Mouse (Mus musculus): ENCODE measurements around the gene Nes. TPM values are rescaled to one million over a fixed set of nuclear protein-coding genes. Genes with fewer than 3 reads are reported as not detected.

Nes gene
- polyA plus RNA-seq, 1 experiment from 2014 or later = 42.0 TPM

DNA sequence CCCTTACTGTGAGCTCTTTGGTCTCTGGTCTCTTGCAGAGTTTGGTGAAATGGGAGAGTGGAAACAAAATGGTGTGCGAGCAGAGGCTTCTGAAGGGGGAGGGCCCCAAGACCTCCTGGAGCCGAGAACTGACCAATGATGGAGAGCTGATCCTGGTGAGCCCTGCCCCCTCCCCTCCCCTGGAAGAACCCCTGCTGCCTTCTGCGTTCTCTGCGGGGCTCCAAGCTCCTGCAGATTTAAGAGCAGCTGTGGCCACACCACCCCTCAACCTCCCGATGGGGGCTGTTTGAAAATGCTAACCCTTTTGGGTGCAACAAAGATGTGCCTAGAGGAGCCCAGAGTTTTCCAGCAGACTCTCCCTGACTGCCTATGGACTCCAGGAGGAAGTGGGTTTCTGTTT lies 18.4 kb upstream of the Nes start:
- 2% methylated on average over 5 of the region's 5 CpGs for WGBS
- Histone ChIP-seq H3K4me1 (peaks cover 45% of the 10 kb centered on the region), H3K4me2 (replicated peaks) (peak overlapping the region; percentile 74), H3K27ac (peak overlapping the region; percentile 69), H3K9ac (peak overlapping the region; percentile 37; the same call in 1 of the 2 replicates), H3K9me3 (no peaks in the 10 kb centered on the region), H3K36me3 (peaks cover 24% of the 10 kb centered on the region), H3K4me3 (peak overlapping the region; percentile 56), H3K27me3 (no peaks in the 10 kb centered on the region)
- no peak for ATAC-seq (ENCODE audit: insufficient number of reproducible peaks, insufficient read depth, low FRiP score, low TSS enrichment)

- Histone ChIP-seq H3K27ac (peak overlapping the region; percentile 8; the same call in 1 of the 2 replicates), H3K36me3 (peaks cover 18% of the 10 kb centered on the region), H3K27me3 (no peaks in the 10 kb centered on the region), H3K9ac (no peak overlapping the region), H3K9me3 (no peaks in the 10 kb centered on the region), H3K4me3 (no peak overlapping the region), H3K4me2 (replicated peaks) (no peak overlapping the region), H3K4me1 (peaks cover 27% of the 10 kb centered on the region; the same call in 1 of the 2 replicates)
- no peak for ATAC-seq (ENCODE audit: insufficient number of reproducible peaks, insufficient read depth, low FRiP score, low TSS enrichment)
- 0% methylated on average over 1 of the region's 1 CpGs for WGBS
These were observed 12.8 kb upstream of the Nes start for GRCm38 (mm10) chr3:87958056-87958455.

- H3K9ac ChIP-seq = no peak overlapping the region
- no peaks in the 10 kb centered on the region for H3K9me3 ChIP-seq
- H3K4me1 ChIP-seq = peaks cover 27% of the 10 kb centered on the region; the same call in 1 of the 2 replicates
- no peak overlapping the region for H3K4me3 ChIP-seq
- H3K36me3 ChIP-seq = peaks cover 14% of the 10 kb centered on the region
- 9% methylated on average over 4 of the region's 4 CpGs for WGBS
- peak overlapping the region; percentile 98; the same call in 1 of the 2 replicates for H3K27ac ChIP-seq
- H3K27me3 ChIP-seq = no peaks in the 10 kb centered on the region
- no peak for ATAC-seq (ENCODE audit: insufficient number of reproducible peaks, insufficient read depth, low FRiP score, low TSS enrichment)
- H3K4me2 ChIP-seq (replicated peaks) = no peak overlapping the region
These were observed 12.4 kb upstream of the Nes start for GRCm38 (mm10) chr3:87958476-87958875.

- 36% methylated on average over 1 of the region's 1 CpGs for WGBS
- no peaks in the 10 kb centered on the region for H3K27me3 ChIP-seq
- no peak overlapping the region for H3K4me3 ChIP-seq
- H3K9ac ChIP-seq = no peak overlapping the region
- no peak for ATAC-seq (ENCODE audit: insufficient number of reproducible peaks, insufficient read depth, low FRiP score, low TSS enrichment)
- H3K4me1 ChIP-seq = peaks cover 27% of the 10 kb centered on the region; the same call in 1 of the 2 replicates
- H3K27ac ChIP-seq = peak overlapping the region; percentile 98
- peaks cover 9% of the 10 kb centered on the region for H3K36me3 ChIP-seq
- no peaks in the 10 kb centered on the region for H3K9me3 ChIP-seq
- H3K4me2 ChIP-seq (replicated peaks) = no peak overlapping the region
These were observed 11.9 kb upstream of the Nes start for GRCm38 (mm10) chr3:87958967-87959366.

- Histone ChIP-seq H3K36me3 (peaks cover 5% of the 10 kb centered on the region; the same call in 1 of the 2 replicates), H3K4me1 (peaks cover 27% of the 10 kb centered on the region; the same call in 1 of the 2 replicates), H3K27me3 (no peaks in the 10 kb centered on the region), H3K9ac (0 out of 2 replicates have a peak overlapping the region, but pooled peaks have one; percentile 57), H3K9me3 (no peaks in the 10 kb centered on the region), H3K27ac (peak overlapping the region; percentile 98), H3K4me3 (no peak overlapping the region), H3K4me2 (replicated peaks) (peak overlapping the region; percentile 55; the same call in 1 of the 2 replicates)
- no peak for ATAC-seq (ENCODE audit: insufficient number of reproducible peaks, insufficient read depth, low FRiP score, low TSS enrichment)
- WGBS = 62% methylated on average over 7 of the region's 7 CpGs
These were observed 11.5 kb upstream of the Nes start for GRCm38 (mm10) chr3:87959371-87959770.

GRCm38 (mm10) chr3:87960191-87960585 lies 10.7 kb upstream of the Nes start:
- Histone ChIP-seq H3K9ac (peak overlapping the region; percentile 57), H3K27me3 (no peaks in the 10 kb centered on the region), H3K4me2 (replicated peaks) (peak overlapping the region; percentile 55), H3K36me3 (no peaks in the 10 kb centered on the region), H3K9me3 (no peaks in the 10 kb centered on the region), H3K4me1 (peaks cover 27% of the 10 kb centered on the region; the same call in 1 of the 2 replicates), H3K27ac (peak overlapping the region; percentile 98), H3K4me3 (peak overlapping the region; percentile 38)
- no peak for ATAC-seq (ENCODE audit: insufficient number of reproducible peaks, insufficient read depth, low FRiP score, low TSS enrichment)
- WGBS = 6% methylated on average over 10 of the region's 10 CpGs

DNA sequence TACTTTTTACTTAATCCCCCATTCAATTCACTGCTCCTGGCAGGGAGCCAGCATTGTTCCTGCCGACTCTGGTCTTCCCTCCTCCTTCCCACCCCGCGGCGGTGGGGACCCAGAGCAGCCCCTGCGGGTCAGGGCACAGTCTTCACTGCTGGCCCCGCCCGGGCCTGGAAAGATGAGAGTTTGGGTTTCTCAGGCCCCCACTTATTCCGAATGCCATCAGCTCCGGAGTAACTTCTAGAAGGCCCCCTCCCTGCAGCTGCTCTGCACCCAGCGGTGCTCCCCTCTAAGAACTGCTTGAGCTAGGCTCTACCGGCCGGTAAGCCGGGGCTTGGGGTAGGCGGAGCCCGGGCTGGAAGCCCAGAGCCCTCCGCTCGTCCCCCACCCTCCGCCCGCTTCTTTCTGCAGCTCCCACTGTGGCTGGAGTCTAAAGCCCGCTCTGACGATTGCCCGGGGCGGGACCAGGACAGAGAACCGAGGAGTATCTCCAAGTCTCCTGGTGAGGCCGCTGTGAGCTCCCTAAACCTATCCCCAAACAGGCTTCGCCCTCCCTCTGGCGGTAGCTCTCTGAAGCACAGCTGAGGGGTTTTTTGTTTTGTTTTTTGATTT lies 10.2 kb upstream of the Nes start:
- Histone ChIP-seq H3K4me2 (replicated peaks) (peak overlapping the region; percentile 55), H3K9me3 (no peaks in the 10 kb centered on the region), H3K4me1 (peaks cover 27% of the 10 kb centered on the region; the same call in 1 of the 2 replicates), H3K27ac (peak overlapping the region; percentile 98), H3K9ac (peak overlapping the region; percentile 57), H3K27me3 (no peaks in the 10 kb centered on the region), H3K36me3 (no peaks in the 10 kb centered on the region), H3K4me3 (peak overlapping the region; percentile 38)
- ATAC-seq (ENCODE audit: insufficient number of reproducible peaks, insufficient read depth, low FRiP score, low TSS enrichment) = peak; percentile 98
- under 1% methylated on average over 27 of the region's 27 CpGs for WGBS

DNA sequence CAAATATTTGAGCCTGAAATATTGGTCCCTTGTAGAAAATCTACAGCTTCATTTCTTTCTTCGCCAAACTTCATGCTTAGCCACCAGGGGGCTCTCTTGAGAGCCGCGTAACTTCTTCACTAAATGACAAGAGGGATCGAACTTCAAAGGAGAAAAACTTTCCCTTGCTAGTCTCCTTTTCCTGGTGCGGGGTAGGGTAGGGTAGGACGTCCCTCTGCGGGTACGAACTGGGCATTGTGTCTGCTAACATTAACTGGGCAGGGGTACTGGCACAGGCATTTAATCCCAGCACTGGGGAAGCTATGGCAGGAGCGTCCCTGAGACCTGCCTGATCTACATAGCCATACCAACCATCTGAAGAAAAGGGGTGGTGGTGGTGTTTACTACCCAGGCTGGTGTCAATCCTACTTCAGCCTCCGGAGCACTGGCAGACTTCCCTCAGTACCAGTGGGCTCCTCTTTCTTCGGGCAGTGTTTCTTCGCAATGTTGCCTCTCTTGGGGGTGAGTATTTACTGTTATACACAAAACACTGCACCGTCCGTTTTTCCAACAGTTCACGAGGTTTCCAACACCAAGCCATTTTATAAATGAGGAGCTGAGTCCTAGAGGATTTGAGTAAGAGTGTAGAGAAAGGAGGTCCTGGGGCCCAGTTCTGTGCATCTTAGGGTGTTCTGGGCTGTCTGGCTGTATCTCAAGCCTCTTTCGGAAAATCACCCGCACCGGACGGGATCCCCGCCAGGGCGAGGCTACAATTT lies 517 bp upstream of the Nes start:
- H3K27ac ChIP-seq = 0 out of 2 replicates have a peak overlapping the region, but pooled peaks have one; percentile 12
- under 1% methylated on average over 21 of the region's 21 CpGs for WGBS
- peak overlapping the region; percentile 96 for H3K4me2 ChIP-seq (replicated peaks)
- H3K36me3 ChIP-seq = no peaks in the 10 kb centered on the region
- H3K27me3 ChIP-seq = peaks cover 16% of the 10 kb centered on the region; the same call in 1 of the 2 replicates
- H3K9me3 ChIP-seq = no peaks in the 10 kb centered on the region
- peak overlapping the region; percentile 71; the same call in 1 of the 2 replicates for H3K9ac ChIP-seq
- H3K4me1 ChIP-seq = peaks cover 47% of the 10 kb centered on the region
- peak overlapping the region; percentile 53 for H3K4me3 ChIP-seq
- peak; percentile 8; the same call in 1 of the 2 replicates for ATAC-seq (ENCODE audit: insufficient number of reproducible peaks, insufficient read depth, low FRiP score, low TSS enrichment)

DNA sequence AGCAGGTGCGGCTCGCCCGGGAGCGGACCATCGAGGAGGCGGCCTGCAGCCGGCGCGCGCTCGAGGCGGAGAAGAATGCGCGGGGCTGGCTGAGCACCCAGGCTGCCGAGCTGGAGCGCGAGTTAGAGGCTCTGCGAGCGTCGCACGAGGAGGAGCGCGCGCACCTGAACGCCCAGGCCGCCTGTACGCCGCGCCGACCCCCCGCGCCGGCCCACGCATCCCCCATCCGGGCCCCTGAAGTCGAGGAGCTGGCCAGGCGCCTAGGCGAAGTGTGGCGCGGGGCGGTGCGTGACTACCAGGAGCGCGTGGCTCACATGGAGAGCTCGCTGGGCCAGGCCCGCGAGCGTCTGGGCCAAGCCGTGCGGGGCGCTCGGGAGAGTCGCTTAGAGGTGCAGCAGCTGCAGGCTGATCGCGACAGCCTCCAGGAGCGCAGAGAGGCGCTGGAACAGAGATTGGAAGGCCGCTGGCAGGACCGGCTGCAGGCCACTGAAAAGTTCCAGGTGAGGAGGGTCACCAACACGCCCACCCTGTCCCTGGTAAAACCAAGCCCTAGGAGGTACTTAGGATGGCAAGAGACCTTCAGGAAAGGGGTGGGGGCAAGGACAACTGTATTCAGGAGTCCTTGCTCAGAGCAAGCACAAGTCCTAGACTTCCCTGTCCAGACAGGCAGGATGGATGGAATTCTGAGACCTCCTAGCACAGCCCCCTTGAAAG lies 768 bp downstream of the Nes start:
- Histone ChIP-seq H3K27me3 (peaks cover 16% of the 10 kb centered on the region; the same call in 1 of the 2 replicates), H3K9me3 (no peaks in the 10 kb centered on the region), H3K4me1 (peaks cover 47% of the 10 kb centered on the region), H3K27ac (peak overlapping the region; percentile 42), H3K4me3 (peak overlapping the region; percentile 53), H3K9ac (peak overlapping the region; percentile 71), H3K4me2 (replicated peaks) (peak overlapping the region; percentile 96), H3K36me3 (0 out of 2 replicates have a peak, but pooled peaks cover under 1% of the 10 kb centered on the region)
- ATAC-seq (ENCODE audit: insufficient number of reproducible peaks, insufficient read depth, low FRiP score, low TSS enrichment) = no peak
- under 1% methylated on average over 57 of the region's 60 CpGs for WGBS

GRCm38 (mm10) chr3:87972203-87972664 lies 1.4 kb downstream of the Nes start:
- Histone ChIP-seq H3K27me3 (peaks cover 16% of the 10 kb centered on the region; the same call in 1 of the 2 replicates), H3K9ac (peak overlapping the region; percentile 71), H3K9me3 (no peaks in the 10 kb centered on the region), H3K36me3 (0 out of 2 replicates have a peak, but pooled peaks cover 6% of the 10 kb centered on the region), H3K27ac (peak overlapping the region; percentile 42), H3K4me1 (peaks cover 47% of the 10 kb centered on the region), H3K4me3 (peak overlapping the region; percentile 53), H3K4me2 (replicated peaks) (peak overlapping the region; percentile 96)
- 5% methylated on average over 8 of the region's 8 CpGs for WGBS
- ATAC-seq (ENCODE audit: insufficient number of reproducible peaks, insufficient read depth, low FRiP score, low TSS enrichment) = no peak

- peaks cover 16% of the 10 kb centered on the region; the same call in 1 of the 2 replicates for H3K27me3 ChIP-seq
- H3K36me3 ChIP-seq = 0 out of 2 replicates have a peak, but pooled peaks cover 6% of the 10 kb centered on the region
- peaks cover 47% of the 10 kb centered on the region for H3K4me1 ChIP-seq
- H3K4me3 ChIP-seq = peak overlapping the region; percentile 53
- peak overlapping the region; percentile 26; the same call in 1 of the 2 replicates for H3K27ac ChIP-seq
- H3K4me2 ChIP-seq (replicated peaks) = peak overlapping the region; percentile 96
- peak overlapping the region; percentile 71 for H3K9ac ChIP-seq
- no peak for ATAC-seq (ENCODE audit: insufficient number of reproducible peaks, insufficient read depth, low FRiP score, low TSS enrichment)
- H3K9me3 ChIP-seq = no peaks in the 10 kb centered on the region
- 21% methylated on average over 5 of the region's 5 CpGs for WGBS
These were observed 1.9 kb downstream of the Nes start for GRCm38 (mm10) chr3:87972776-87973175.

Measured in embryonic facial prominence, embryonic 12.5 days (tissue).